Mouse (Mus musculus) small intestine, adult 2 months (tissue): ENCODE measurements around the gene Csmd2. TPM values are rescaled to one million over a fixed set of nuclear protein-coding genes. Genes with fewer than 3 reads are reported as not detected.

Experiments
- H3K27ac ChIP-seq: fragments of 200-500 bp; 2 replicates; pipeline ENCODE4 v1.5.1; 2012; ENCODE audit warnings: low read depth, low read length, control low read depth, inconsistent platforms; ENCODE audit not compliant: insufficient read depth
- H3K27me3 ChIP-seq: fragments of 200-500 bp; 2 replicates; pipeline ENCODE4 v1.6.1; 2012; ENCODE audit warnings: mild to moderate bottlenecking, moderate library complexity, low read length, inconsistent platforms; ENCODE audit not compliant: control insufficient read depth, insufficient read depth
- H3K36me3 ChIP-seq: fragments of 200-500 bp; 2 replicates; pipeline ENCODE4 v1.6.1; 2012; ENCODE audit warnings: mild to moderate bottlenecking, low read length, control low read depth, inconsistent platforms; ENCODE audit not compliant: control insufficient read depth, insufficient read depth
- H3K4me1 ChIP-seq: fragments of 200-500 bp; 2 replicates; pipeline ENCODE4 v1.6.1; 2012; ENCODE audit warnings: low read length, inconsistent platforms, mixed read lengths; ENCODE audit not compliant: control insufficient read depth, insufficient read depth, insufficient read length
- H3K4me3 ChIP-seq: fragments of 200-500 bp; 2 replicates; pipeline ENCODE4 v1.5.1; 2012; ENCODE audit warnings: low read depth, mild to moderate bottlenecking, control low read depth, inconsistent platforms, low read length, moderate library complexity
- CTCF ChIP-seq: fragments of 200-500 bp; IDR thresholded peaks from 2 replicates; pipeline ENCODE4 v1.5.1; 2012; ENCODE audit warnings: low read depth, mild to moderate bottlenecking, control low read depth, inconsistent platforms, low read length, moderate library complexity, mixed read lengths; ENCODE audit not compliant: insufficient replicate concordance, insufficient read length; ENCODE audit errors: extremely low read depth
- POLR2A ChIP-seq: fragments of 200-500 bp; IDR thresholded peaks from 2 replicates; pipeline ENCODE4 v1.6.1; 2012; ENCODE audit warnings: low read depth, mild to moderate bottlenecking, control low read depth, inconsistent platforms, low read length, moderate library complexity
- WGBS: fragments of 180-500 bp; shearing (Covaris S2); methylation state at CpG from one replicate; pipeline ENCODE4 v1.1.7; 2018; 5-methylcytosine and 5-hydroxymethylcytosine counted together
- polyA plus RNA-seq: library from polyadenylated mRNA; depleted of rRNA; stranded (reverse); fragments of >200 nt; gene quantifications from 2 replicates; pipeline ENCODE4 v1.2.3, GENCODE M21; 2012

Gene Csmd2
- polyA plus RNA-seq, 1 experiment = 0.01 TPM

- no peak overlapping the region for H3K4me3 ChIP-seq
- no peaks in the 10 kb centered on the region for H3K36me3 ChIP-seq
- 58% methylated on average over 2 of the region's 2 CpGs for WGBS
- no peaks in the 10 kb centered on the region for H3K4me1 ChIP-seq
- H3K27ac ChIP-seq = no peak overlapping the region
- TF ChIP-seq CTCF (no peak), POLR2A (no peak)
- no peaks in the 10 kb centered on the region for H3K27me3 ChIP-seq
Observed at GRCm38 (mm10) chr4:128241854-128242356, 254.2 kb downstream of the Csmd2 start.

- Histone ChIP-seq H3K36me3 (no peaks in the 10 kb centered on the region), H3K27ac (no peak overlapping the region), H3K27me3 (no peaks in the 10 kb centered on the region), H3K4me1 (no peaks in the 10 kb centered on the region), H3K4me3 (no peak overlapping the region)
- 7% methylated on average over 2 of the region's 2 CpGs for WGBS
- no peak for TF ChIP-seq CTCF
Observed at GRCm38 (mm10) chr4:128245201-128245600, 257.5 kb downstream of the Csmd2 start.

GRCm38 (mm10) chr4:128248676-128249075 is 261.0 kb downstream of the Csmd2 start:
- WGBS = 5% methylated on average over 5 of the region's 5 CpGs
- Histone ChIP-seq H3K36me3 (no peaks in the 10 kb centered on the region), H3K4me1 (no peaks in the 10 kb centered on the region), H3K27ac (no peak overlapping the region), H3K4me3 (no peak overlapping the region), H3K27me3 (no peaks in the 10 kb centered on the region)
- TF ChIP-seq POLR2A (no peak), CTCF (no peak)

- Histone ChIP-seq H3K4me1 (no peaks in the 10 kb centered on the region), H3K4me3 (no peak overlapping the region), H3K27me3 (no peaks in the 10 kb centered on the region), H3K27ac (no peak overlapping the region), H3K36me3 (no peaks in the 10 kb centered on the region)
- TF ChIP-seq CTCF = no peak
- no peak for TF ChIP-seq POLR2A
- 65% methylated on average over 5 of the region's 5 CpGs for WGBS
Observed at GRCm38 (mm10) chr4:128259211-128259610, 271.6 kb downstream of the Csmd2 start.

- no peaks in the 10 kb centered on the region for H3K4me1 ChIP-seq
- WGBS = 76% methylated on average over 8 of the region's 8 CpGs
- no peak within 1 kb of the TSS for H3K27ac ChIP-seq
- TF ChIP-seq POLR2A (no peak), CTCF (no peak)
- H3K27me3 ChIP-seq = no peaks in the 10 kb centered on the region
- no peaks in the 10 kb centered on the region for H3K36me3 ChIP-seq
- no peak within 1 kb of the TSS for H3K4me3 ChIP-seq
Observed at GRCm38 (mm10) chr4:128260907-128261560, 273.4 kb downstream of the Csmd2 start, which contains the start of gene Hmgb4. Hmgb4 (minus strand) TSS chr4:128260957.

- Histone ChIP-seq H3K4me3 (no peak overlapping the region), H3K4me1 (no peaks in the 10 kb centered on the region), H3K27me3 (no peaks in the 10 kb centered on the region), H3K36me3 (no peaks in the 10 kb centered on the region), H3K27ac (no peak overlapping the region)
- TF ChIP-seq POLR2A (no peak), CTCF (no peak)
- 84% methylated on average over 5 of the region's 5 CpGs for WGBS
Observed at GRCm38 (mm10) chr4:128264491-128264890, 276.8 kb downstream of the Csmd2 start.

GRCm38 (mm10) chr4:128265341-128265740 is 277.7 kb downstream of the Csmd2 start:
- 70% methylated on average over 3 of the region's 3 CpGs for WGBS
- Histone ChIP-seq H3K27ac (no peak overlapping the region), H3K27me3 (no peaks in the 10 kb centered on the region), H3K4me1 (no peaks in the 10 kb centered on the region), H3K4me3 (no peak overlapping the region), H3K36me3 (no peaks in the 10 kb centered on the region)
- no peak for TF ChIP-seq POLR2A
- no peak for TF ChIP-seq CTCF
